Mouse (Mus musculus): ENCODE data around the gene Gpr26. TPM values are rescaled to one million over a fixed set of nuclear protein-coding genes. Genes with fewer than 3 reads are reported as not detected.

Gpr26 gene
- not detected for total RNA-seq (2021)
- long read RNA-seq, experiment 1 = 0 reads
- long read RNA-seq, experiment 2 = 0 reads

- DNase-seq (ENCODE audit: low spot score in 2 of 2) = no peak
Measured at GRCm38 (mm10) chr7:131966023-131966915, at the start of gene Gpr26. Gene Gpr26 (plus strand): TSS chr7:131966460.

GRCm38 (mm10) chr7:131917384-131917783 lies 48.9 kb upstream of the Gpr26 start:
- no peak for DNase-seq (ENCODE audit: low spot score in 2 of 2)

- no peak for DNase-seq (ENCODE audit: low spot score in 2 of 2)
Measured at GRCm38 (mm10) chr7:131927288-131928050, 38.8 kb upstream of the Gpr26 start.

- no peak for DNase-seq (ENCODE audit: low spot score in 2 of 2)
Measured at GRCm38 (mm10) chr7:131937611-131938010, 28.6 kb upstream of the Gpr26 start.

GRCm38 (mm10) chr7:131951131-131951530 lies 15.1 kb upstream of the Gpr26 start:
- no peak for DNase-seq (ENCODE audit: low spot score in 2 of 2)

GRCm38 (mm10) chr7:131953402-131953801 lies 12.9 kb upstream of the Gpr26 start:
- DNase-seq (ENCODE audit: low spot score in 2 of 2) = no peak

- no peak for DNase-seq (ENCODE audit: low spot score in 2 of 2)
Measured at GRCm38 (mm10) chr7:131958705-131959104, 7.6 kb upstream of the Gpr26 start.

- DNase-seq (ENCODE audit: low spot score in 2 of 2) = peak; percentile 31
Measured at GRCm38 (mm10) chr7:131960551-131960950, 5.7 kb upstream of the Gpr26 start.

- no peak for DNase-seq (ENCODE audit: low spot score in 2 of 2)
Measured at GRCm38 (mm10) chr7:131966916-131967494, 745 bp downstream of the Gpr26 start.

GRCm38 (mm10) chr7:131970255-131970654 lies 4.0 kb downstream of the Gpr26 start:
- no peak for DNase-seq (ENCODE audit: low spot score in 2 of 2)

GRCm38 (mm10) chr7:131975867-131976266 lies 9.6 kb downstream of the Gpr26 start:
- no peak for DNase-seq (ENCODE audit: low spot score in 2 of 2)

- DNase-seq (ENCODE audit: low spot score in 2 of 2) = no peak
Measured at GRCm38 (mm10) chr7:131978609-131979008, 12.3 kb downstream of the Gpr26 start.

- DNase-seq (ENCODE audit: low spot score in 2 of 2) = no peak
Measured at GRCm38 (mm10) chr7:131989056-131989455, 22.8 kb downstream of the Gpr26 start.

GRCm38 (mm10) chr7:131992226-131992625 lies 26.0 kb downstream of the Gpr26 start:
- no peak for DNase-seq (ENCODE audit: low spot score in 2 of 2)

- no peak for DNase-seq (ENCODE audit: low spot score in 2 of 2)
Measured at GRCm38 (mm10) chr7:131992873-131993272, 26.6 kb downstream of the Gpr26 start.

- DNase-seq (ENCODE audit: low spot score in 2 of 2) = no peak
Measured at GRCm38 (mm10) chr7:132005996-132006696, 39.9 kb downstream of the Gpr26 start.

GRCm38 (mm10) chr7:132009002-132009401 lies 42.7 kb downstream of the Gpr26 start:
- no peak for DNase-seq (ENCODE audit: low spot score in 2 of 2)

GRCm38 (mm10) chr7:132012969-132013679 lies 46.9 kb downstream of the Gpr26 start:
- DNase-seq (ENCODE audit: low spot score in 2 of 2) = no peak

GRCm38 (mm10) chr7:132013970-132014369 lies 47.7 kb downstream of the Gpr26 start:
- no peak for DNase-seq (ENCODE audit: low spot score in 2 of 2)

- DNase-seq (ENCODE audit: low spot score in 2 of 2) = no peak
Measured at GRCm38 (mm10) chr7:132015193-132015592, 48.9 kb downstream of the Gpr26 start.
